Mouse (Mus musculus): ENCODE results near the gene Rnf44.

Rnf44 gene

GRCm38 (mm10) chr13:54693558-54694347 lies at the start of gene Rnf44:
Gene Rnf44 (minus strand): TSS chr13:54693907.
- peak; percentile 99 for DNase-seq

GRCm38 (mm10) chr13:54738213-54738601 lies 44.5 kb upstream of the Rnf44 start:
- no peak for DNase-seq

GRCm38 (mm10) chr13:54737488-54738212 lies 43.9 kb upstream of the Rnf44 start:
- DNase-seq, result no peak

GRCm38 (mm10) chr13:54736931-54737330 lies 43.2 kb upstream of the Rnf44 start:
- DNase-seq, result no peak

GRCm38 (mm10) chr13:54726131-54726530 lies 32.4 kb upstream of the Rnf44 start:
- DNase-seq, result no peak

GRCm38 (mm10) chr13:54723143-54723542 lies 29.4 kb upstream of the Rnf44 start:
- DNase-seq, result no peak

GRCm38 (mm10) chr13:54716916-54717315 lies 23.2 kb upstream of the Rnf44 start:
- DNase-seq, result peak; percentile 55

- DNase-seq, result no peak
Measured at GRCm38 (mm10) chr13:54714996-54715395, 21.3 kb upstream of the Rnf44 start.

GRCm38 (mm10) chr13:54714393-54714792 lies 20.7 kb upstream of the Rnf44 start:
- no peak for DNase-seq

- DNase-seq, result no peak
Measured at GRCm38 (mm10) chr13:54710866-54711265, 17.2 kb upstream of the Rnf44 start.

- DNase-seq, result no peak
Measured at GRCm38 (mm10) chr13:54704890-54705289, 11.2 kb upstream of the Rnf44 start.

GRCm38 (mm10) chr13:54702507-54702906 lies 8.8 kb upstream of the Rnf44 start:
- DNase-seq, result no peak

- no peak for DNase-seq
Measured at GRCm38 (mm10) chr13:54701243-54701642, 7.5 kb upstream of the Rnf44 start, which contains the start of gene Cdhr2. Gene Cdhr2 (plus strand): TSS chr13:54701461.

- no peak for DNase-seq
Measured at GRCm38 (mm10) chr13:54695479-54696230, 1.9 kb upstream of the Rnf44 start.

- DNase-seq, result peak; percentile 90
Measured at GRCm38 (mm10) chr13:54694348-54695060, 797 bp upstream of the Rnf44 start.

- no peak for DNase-seq
Measured at GRCm38 (mm10) chr13:54692711-54693557, 773 bp downstream of the Rnf44 start.

GRCm38 (mm10) chr13:54691737-54692136 lies 2.0 kb downstream of the Rnf44 start:
- DNase-seq, result peak; percentile 80

- DNase-seq, result no peak
Measured at GRCm38 (mm10) chr13:54690151-54690740, 3.5 kb downstream of the Rnf44 start.

GRCm38 (mm10) chr13:54687575-54688424 lies 5.9 kb downstream of the Rnf44 start:
- DNase-seq, result peak; percentile 99

- peak; percentile 91 for DNase-seq
Measured at GRCm38 (mm10) chr13:54687096-54687495, 6.6 kb downstream of the Rnf44 start.
